Mouse (Mus musculus): Measurements from ENCODE around the gene Gm13697.

Gm13697 gene

GRCm38 (mm10) chr2:84032505-84032904, 48.0 kb downstream of the Gm13697 start:
- no peak for DNase-seq (ENCODE audit: low read depth, low spot score)

GRCm38 (mm10) chr2:84035997-84036396, 51.5 kb downstream of the Gm13697 start:
- DNase-seq (ENCODE audit: low read depth, low spot score): no peak
